Mouse (Mus musculus) c-Kit-negative CD71-positive TER-119-positive erythroid progenitor cells, embryonic 14.5 days (primary cell): ENCODE measurements around the gene Ddx46.

Experiments used
- DNase-seq: peaks from one replicate; pipeline ENCODE4 v3.0.0-alpha.2; 2013; ENCODE audit warnings: low read depth, low spot score

The Ddx46 gene

DNA sequence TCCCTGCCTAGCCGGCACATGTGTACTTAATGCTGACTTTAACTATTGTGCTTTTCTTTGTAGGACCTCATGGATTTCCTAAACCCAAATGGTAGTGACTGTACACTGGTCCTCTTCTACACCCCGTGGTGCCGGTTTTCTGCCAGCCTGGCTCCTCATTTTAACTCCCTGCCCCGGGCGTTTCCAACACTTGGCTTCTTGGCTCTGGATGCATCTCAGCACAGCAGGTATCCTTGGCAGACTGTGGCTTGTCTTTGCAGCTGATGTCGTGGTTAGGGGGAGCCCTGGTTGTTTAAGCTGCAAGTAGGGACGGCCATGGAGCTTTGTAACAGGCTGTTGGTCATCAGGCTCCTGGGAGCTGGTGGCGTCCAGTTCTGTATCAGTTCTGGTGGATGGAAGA, 86.7 kb downstream of the Ddx46 start:
- no peak for DNase-seq

DNA sequence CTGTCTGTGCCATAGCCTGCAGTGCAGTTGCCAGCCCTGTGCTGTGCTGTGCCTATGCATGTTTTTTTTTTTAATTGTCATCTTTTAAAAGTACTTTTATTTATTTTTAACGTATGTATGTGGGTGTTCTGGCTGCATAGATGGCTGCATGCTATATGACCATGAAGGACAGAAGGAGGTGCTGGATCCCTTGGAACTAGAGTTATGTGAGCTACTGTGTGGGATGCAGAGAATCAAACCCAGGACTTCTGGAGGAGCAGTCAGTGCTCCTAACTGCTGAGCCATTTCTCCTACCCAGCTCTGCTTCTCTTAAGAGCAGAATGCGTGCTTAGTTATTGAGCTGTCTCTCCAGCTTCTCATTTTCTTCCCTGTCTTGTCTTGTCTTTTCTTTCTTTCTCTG, 87.2 kb downstream of the Ddx46 start:
- DNase-seq: no peak

- DNase-seq: no peak
Observed at GRCm38 (mm10) chr13:55726598-55727119, 91.8 kb downstream of the Ddx46 start.

- peak; percentile 71 for DNase-seq
Observed at GRCm38 (mm10) chr13:55727120-55727838, 92.5 kb downstream of the Ddx46 start, which contains the start of gene Pcbd2. Pcbd2 (plus strand) TSS chr13:55727368.

GRCm38 (mm10) chr13:55727839-55728238, 93.0 kb downstream of the Ddx46 start:
- DNase-seq: peak; percentile 54

DNA sequence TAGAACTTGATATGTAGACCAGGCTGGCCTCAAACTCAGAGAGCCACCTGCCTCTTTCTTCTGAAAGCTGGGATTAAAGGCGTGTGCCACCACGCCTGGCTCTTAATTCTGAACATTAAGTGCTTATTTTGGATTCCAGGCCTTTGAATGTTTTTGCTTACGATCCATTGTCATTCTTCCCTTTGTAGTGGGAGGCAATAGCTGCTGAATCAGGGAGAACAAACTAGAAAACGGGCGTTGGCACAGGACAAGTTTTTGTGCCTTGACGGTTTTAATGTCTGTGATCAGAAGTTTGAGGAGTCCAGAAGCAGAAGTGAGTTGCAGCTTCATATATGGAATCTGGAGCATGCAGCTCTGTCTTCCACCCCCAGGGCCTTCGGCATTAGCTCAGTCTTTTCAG, 95.9 kb downstream of the Ddx46 start:
- DNase-seq: no peak
